Mouse (Mus musculus): ENCODE measurements around the gene P4ha2. TPM values are rescaled to one million over a fixed set of nuclear protein-coding genes. Genes with fewer than 3 reads are reported as not detected.
A peak's percentile ranks its signal among the peaks of the same experiment; 100 is the strongest.
"Not testable (repeated sequence)": the region's sequence is repeated elsewhere in the genome, so short reads cannot be mapped to it uniquely, and the experiment has no call there.

Gene P4ha2
- total RNA-seq, 2 experiments from 2014 or later: 19.9 to 21.2 TPM

DNA sequence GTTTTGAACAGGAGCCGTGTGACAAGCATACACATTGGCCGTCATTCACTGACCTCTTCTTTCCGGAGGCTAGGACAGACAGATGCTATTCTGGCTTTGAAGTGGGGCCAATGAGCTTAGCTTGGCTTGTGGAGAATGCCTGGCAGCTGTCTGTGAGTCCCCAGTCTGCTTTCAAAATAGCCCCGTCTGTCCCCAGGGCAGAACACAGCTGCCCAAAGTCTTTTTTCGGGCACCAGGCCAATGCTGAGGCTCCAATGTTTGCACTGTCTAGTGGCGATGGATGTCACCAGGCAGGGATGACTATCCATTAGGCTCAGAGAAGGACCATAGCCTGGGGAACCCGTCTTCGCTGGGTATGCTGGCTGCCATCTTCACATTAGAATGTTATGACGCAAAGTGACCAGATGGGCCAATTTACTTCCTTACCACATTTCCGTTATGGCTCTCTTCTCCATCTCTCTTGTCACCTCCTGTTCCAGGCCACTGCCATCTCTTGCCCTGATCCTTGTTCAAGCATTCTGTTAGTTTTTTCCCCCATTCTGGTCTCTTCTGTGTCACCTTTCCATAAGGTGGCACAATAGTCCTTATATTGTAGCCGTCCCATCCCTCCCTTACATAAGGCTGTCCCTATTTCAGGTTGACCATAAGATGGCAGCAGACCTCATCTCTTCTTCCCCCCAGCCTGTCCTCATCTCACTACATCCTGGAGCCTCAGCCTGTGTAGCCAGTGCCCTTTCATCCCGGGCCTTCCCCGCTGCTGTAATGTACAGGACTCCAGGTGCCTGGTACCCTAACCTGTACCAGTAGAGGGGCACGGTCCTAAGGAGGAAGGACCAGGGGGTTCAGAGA, 22.7 kb downstream of the P4ha2 start:
- DNase-seq: peak; percentile 84
- intact Hi-C loops (cut with DNase I; ENCODE audit: low total_unique reads): no loop called here

DNA sequence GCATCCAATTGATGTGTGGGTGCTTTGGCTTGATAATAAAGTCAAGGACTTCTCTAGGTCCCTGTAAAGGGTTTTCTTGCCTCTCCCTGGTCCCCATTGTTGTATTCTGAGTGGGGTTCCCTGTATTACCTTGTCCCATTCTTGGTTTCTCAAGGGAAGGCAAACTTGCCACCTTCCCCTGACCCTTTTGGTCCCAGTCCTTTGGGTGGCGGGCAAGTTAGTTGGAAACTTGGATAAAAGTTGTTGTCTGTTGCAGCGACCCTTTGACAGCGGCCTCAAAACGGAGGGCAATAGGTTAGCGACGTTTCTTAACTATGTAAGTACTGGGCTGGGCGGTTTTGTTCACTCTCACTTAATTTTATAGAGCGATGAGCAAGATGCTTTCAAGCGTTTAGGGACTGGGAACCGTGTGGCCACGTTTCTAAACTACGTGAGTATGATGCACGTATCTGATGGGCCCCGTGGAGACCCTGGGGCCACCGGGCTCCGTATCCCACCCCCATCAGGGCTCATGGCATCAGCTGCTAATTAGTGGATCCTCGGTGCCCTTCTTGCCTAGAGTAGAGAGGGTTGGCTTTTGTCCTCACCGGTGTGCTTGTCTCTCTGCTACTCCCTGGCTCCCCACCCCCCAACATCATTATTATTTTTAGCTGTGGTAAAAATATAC, 26.2 kb downstream of the P4ha2 start:
- intact Hi-C loops (cut with DNase I; ENCODE audit: low total_unique reads): no loop called here

DNA sequence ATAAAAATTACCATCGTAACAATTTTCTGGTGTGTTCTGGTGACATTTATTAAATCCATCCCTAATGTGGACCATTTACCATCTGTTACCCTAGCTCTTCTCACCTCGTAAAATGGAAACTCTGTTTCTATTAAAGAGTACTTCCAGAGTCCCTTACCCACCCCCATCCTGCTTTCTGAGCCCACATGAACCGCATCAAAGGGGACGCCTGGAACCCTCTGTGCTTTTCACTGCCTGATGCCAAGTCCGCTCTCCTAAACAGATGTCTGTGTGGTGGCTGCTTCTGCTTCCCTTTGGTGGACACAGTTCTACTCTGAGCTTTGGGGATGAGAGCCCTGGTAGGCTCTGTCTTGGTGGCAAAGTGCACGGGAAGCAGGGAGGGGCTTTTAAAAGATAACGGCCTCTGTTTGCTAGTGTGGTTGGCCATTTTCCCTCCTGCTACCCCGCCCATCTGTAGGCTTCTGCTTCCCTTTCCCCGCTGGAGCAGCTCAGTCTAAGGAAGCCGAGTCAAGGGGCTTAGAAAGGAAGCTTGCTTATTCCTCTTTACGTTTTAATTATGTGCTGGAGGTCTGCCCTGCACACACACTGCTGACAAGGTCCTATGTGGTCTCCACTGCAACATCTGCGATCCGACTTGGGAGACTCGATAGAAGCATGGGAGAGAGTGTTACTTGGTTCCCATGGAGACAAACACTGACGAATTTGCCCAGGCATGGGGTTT, 26.9 kb downstream of the P4ha2 start:
- intact Hi-C loops (cut with DNase I; ENCODE audit: low total_unique reads): no loop called here
- no peak for DNase-seq

More for the DNA sequence above, 26.2 kb downstream of the P4ha2 start:
- DNase-seq: no peak

DNA sequence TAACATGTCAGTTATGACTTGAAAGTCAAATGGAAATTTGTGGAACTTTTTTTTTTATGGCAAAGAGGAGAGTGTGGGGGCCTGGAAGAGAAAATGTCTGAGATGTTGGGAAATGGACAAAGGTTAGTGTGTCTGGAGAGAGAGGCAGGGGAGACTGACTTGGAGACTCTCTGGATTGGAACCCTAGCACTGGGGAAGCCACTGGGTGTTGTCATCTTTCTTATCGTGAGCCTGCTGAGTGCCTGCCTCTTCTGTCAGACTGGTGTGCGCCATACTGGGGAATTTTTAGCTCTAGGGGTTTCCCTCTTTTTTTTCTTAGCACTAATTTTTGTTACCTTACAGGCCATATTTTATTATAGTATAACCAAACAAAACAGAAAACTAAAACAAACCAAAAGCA, 27.5 kb downstream of the P4ha2 start:
- intact Hi-C loops (cut with DNase I; ENCODE audit: low total_unique reads): no loop called here
- DNase-seq: no peak

DNA sequence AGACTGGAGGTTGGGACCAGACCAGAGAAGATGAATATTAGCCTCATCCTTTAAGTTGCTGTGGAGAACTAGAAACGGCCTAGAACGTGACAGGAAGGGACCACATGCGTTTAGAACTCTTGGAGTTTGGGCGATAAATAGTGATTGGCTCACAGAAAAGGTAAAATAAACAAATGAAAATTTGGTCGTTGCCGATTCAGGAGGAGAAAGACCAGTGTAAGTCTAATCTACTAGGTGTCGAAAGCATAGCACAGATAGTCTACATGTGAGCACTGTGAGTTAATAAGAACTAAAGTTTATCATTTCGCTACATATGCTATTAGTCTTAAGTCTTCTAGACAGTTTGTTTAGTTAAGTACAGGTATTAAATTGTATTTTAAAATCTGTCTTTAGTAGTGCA, 30.1 kb downstream of the P4ha2 start:
- no peak for DNase-seq
- intact Hi-C loops (cut with DNase I; ENCODE audit: low total_unique reads): no loop called here

DNA sequence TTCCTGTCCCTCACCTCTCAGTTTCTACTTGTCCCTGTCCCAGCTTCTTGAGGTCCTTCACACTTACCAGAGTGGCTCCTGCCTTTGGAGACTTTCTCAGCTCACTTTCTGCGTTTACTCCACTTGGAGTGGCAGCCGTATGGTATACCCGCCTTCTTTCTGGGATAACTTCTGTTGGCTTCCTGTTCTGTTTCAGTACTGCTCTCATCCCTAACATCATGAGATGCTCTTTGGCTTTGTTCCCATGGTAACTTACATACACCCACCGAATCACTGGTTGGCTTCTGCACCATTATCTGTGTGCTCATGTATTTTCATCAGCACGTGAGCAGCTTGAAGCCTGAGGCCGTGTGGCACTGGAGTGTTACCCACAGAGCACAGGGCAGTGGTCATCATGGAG, 30.8 kb downstream of the P4ha2 start:
- no peak for DNase-seq
- intact Hi-C loops (cut with DNase I; ENCODE audit: low total_unique reads): no loop called here

DNA sequence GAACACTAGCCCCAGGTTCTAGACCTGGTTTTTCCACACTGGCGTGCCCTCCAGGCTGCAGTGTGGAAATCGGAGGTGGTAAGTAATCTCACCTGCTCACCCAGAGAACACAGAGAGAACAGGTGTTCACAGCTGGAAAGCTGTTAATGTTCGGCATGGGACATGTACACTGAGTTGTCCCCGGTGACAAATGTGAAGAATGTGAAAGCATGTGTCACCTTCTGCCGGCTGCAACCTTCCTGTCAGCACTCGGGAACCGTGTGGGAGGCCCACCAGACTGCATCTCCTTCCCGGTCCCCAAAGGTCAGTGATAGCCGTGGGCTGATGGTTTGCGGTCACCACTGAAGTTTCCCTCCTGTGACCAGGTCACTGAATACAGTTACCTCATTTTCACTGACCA, 32.4 kb downstream of the P4ha2 start:
- DNase-seq: no peak
- intact Hi-C loops (cut with DNase I; ENCODE audit: low total_unique reads): no loop called here

DNA sequence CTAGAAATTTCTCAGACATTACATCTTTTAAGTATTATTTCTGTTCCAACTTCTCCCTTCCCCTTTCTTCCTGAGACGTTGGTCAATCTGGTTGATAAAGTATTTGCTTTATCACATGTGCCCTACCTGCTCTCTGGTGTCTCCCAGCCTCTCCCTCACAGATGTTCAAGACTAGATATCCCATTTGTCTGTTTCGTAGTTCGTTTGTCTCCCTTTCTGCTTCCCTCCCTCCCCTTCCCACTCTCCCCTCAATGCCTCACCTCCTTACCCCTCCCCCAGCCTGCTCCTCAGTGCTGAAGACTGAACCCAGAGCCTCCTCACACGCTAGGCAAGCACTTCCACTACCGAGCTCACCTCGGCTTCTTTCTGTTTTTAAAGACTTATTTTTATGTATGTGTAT, 35.0 kb downstream of the P4ha2 start:
- DNase-seq: no peak
- intact Hi-C loops (cut with DNase I; ENCODE audit: low total_unique reads): no loop called here

DNA sequence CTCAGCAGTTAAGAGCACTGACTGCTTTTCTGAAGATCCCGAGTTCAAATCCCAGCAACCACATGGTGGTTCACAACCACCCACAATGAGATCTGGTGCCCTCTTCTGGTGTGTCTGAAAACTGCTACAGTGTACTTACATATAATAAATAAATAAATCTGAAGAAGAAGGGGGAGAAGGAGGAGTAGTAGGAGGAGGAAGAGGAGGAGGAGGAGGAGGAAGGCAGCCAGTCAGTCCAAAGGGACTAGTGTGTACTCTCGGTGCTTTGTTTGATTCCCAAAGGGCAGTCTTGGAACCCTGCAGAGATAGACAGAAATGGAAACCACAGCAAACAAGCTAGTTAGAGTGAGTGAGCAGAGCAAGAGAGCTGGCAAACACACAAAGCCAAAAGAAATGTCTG, 40.3 kb downstream of the P4ha2 start:
- intact Hi-C loops (cut with DNase I; ENCODE audit: low total_unique reads): not testable (repeated sequence)

DNA sequence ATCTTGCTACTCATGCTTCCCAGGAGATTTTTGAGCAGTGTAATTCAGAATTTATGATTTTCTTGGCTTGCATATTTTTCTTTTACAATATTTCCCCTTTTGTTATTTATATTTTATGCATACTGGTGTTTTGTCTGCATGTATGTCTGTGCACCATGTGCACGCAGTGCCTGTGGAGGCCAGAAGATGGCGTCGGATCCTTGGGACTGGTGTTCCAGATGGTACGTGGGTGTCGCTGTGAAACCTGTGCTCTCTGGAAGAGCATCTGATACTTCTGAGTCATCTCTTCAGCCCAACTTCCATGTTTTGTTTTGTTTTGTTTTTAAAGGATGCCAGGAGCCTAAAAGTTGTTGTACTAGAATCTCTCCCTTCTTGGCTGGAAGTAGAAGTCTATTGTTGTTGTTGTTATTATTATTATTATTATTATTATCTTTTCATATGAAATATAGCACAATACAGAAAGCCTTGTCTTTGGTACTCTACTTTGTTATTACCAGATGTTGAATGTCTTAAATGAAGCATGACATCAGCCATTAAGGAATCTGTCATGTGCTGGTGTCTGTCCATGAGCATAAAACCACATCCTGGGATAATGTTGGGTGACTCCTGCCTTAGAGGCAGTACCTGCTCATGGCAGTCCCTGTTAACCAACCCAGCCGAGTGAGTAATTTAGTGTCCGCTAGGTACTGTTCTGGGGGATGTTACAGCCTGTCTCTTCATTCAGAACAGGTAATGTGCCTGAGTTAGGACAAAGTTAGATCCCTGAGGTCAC, 41.5 kb downstream of the P4ha2 start:
- no peak for DNase-seq
- intact Hi-C loops (cut with DNase I; ENCODE audit: low total_unique reads): no loop called here

More for the DNA sequence above, 40.3 kb downstream of the P4ha2 start:
- peak; percentile 32 for DNase-seq

DNA sequence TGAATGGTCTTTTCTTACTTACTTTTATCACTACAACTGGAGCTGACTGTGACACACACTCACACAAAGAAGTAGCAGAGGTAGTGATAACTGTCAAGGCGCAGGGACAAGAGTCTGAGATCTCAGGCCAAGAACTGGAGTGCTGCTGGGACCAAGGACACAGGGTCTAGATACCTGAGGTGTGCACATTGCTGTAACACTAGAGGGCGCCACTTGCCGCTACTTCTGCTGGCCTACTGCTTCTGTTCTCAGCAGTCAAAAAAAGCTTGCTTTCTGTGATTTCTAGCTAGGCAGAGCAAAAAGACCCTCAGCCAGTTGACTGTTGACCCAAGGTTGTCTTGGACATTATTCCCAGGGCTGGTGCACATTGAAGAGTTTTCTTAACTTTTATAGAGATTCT, 45.0 kb downstream of the P4ha2 start:
- peak; percentile 74 for DNase-seq
- intact Hi-C loops (cut with DNase I; ENCODE audit: low total_unique reads): no loop called here

DNA sequence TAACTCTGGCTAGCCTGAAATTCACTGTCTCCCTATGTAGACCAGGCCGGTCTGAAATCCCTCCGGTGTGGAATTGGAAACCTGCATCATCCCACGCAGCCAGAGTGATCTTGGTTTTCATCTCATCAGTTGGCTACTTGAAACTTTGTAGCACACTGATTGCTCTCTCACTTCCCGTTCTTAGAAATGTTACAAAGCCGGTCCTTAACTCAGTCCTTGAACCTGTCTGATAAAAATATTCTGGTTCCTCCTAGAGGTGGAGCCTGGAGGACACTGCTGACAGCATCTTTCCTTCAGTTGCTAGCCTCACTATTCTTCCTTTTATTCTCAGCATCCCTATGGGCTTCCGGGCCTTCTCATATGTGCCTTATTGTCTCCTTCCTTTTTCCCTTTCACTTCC, 46.1 kb downstream of the P4ha2 start:
- intact Hi-C loops (cut with DNase I; ENCODE audit: low total_unique reads): no loop called here

DNA sequence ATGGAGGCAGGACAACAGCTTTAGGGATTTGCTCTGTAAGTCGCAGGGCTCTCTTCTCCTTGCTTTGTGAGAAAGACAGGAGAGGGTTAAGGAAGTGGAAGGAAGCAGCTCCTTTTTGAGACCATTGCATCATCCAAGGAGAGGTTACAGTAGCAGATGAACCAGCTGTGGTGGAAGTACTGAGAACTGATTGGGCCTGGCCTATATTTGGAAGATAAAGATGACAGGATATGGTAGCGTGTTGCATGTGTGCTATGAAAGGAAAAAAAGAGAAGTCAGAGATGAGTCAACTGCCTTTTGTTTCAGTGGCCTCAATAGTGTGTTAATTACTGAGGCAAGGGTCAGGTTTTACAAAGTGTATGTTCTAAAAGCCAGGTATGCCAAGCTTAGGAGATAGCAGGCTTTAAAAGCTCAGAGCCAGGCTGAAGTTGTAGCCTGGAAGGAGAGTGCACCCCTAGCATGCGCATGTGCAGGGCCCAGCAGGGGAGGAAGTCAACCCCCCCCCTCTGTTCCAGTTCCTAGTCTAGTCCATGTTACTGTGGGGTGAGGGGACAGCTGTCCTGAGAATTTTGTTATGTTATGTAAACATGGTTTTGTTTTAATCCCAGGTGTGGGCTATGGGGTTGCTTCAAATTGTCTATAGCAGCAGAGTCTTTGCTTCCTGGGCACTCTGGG, 50.0 kb downstream of the P4ha2 start:
- intact Hi-C loops (cut with DNase I; ENCODE audit: low total_unique reads): no loop called here
- no peak for DNase-seq

More for the DNA sequence above, 46.1 kb downstream of the P4ha2 start:
- DNase-seq: no peak

DNA sequence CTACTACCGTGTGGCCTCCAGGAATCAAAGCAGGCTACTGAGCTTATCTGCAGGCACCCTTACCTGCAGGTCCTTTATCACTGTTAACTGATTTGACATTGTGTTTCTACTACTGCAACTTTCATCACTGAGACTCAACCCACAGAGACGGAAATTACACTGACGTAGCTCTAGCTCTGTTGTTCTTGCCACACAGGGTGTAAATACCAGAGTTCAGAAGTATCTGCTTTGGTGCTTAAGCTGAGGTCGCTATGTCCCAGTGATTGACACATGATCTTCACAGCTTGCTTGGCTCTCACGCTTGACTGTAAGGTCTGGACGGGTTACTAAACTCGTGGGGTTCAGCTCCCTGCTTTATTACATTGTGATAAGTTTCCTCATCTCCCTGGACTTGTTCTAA, 51.2 kb downstream of the P4ha2 start:
- no peak for DNase-seq
- intact Hi-C loops (cut with DNase I; ENCODE audit: low total_unique reads): no loop called here

DNA sequence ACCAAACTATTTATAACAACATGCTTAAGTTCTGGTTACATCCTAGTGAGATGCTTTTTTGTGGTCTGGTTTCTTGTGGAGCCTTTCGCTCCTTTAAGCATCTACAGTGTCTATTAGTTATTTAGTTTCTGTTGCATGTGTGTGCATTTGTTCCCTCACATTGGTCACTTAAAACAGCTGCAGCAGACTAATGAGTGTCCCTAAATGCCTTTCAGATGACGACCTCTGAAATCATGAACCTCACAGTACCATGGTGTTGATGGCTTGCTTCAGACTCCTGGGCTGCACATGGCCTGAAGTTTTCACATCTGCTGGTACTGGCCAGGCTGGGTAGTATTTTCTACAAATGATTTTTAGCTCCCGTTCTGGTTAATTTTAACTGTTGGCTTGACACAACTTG, 53.1 kb downstream of the P4ha2 start:
- DNase-seq: no peak
- intact Hi-C loops (cut with DNase I; ENCODE audit: low total_unique reads): no loop called here

DNA sequence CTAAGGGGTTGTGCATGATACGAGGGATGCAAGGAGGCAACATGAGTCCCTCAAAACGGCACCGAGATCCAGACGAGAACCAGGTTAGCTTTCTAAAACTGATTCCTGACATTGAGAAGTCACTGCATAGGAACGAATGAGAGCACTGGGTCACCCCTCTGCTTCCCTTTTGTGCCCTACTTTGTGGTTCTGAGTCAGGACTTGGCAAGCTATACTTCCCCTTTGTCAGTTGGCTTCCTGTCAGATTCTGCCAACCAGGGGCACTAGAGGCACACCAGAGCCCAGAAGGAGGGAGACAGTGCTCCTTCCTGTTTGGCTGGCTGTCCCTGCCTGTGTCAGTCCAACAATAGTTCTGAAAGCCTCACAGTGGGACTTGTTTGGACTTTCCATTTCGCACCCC, 56.0 kb downstream of the P4ha2 start:
- DNase-seq: peak; percentile 15

DNA sequence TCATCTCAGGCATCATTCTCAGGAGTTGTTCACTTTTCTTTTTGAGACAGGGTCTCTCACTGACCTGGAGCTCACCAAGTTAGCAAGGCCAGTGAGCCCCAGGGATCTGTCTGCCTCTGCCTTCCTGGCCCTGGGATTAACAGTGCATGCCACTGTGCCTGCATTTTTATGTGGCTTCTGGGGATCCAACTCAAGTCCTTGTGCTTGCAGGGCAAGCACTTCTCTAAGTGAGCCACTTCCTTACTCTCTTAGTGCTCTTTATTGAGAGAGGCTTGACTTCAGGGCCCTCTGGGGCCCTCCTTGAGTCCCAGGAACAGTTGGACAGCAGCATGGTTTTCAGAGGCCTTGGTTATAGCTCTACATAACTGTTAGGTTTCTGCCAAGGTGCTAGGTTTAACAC, 56.6 kb downstream of the P4ha2 start:
- no peak for DNase-seq

More for the DNA sequence above, 56.0 kb downstream of the P4ha2 start:
- intact Hi-C loops (cut with DNase I; ENCODE audit: low total_unique reads): no loop called here

DNA sequence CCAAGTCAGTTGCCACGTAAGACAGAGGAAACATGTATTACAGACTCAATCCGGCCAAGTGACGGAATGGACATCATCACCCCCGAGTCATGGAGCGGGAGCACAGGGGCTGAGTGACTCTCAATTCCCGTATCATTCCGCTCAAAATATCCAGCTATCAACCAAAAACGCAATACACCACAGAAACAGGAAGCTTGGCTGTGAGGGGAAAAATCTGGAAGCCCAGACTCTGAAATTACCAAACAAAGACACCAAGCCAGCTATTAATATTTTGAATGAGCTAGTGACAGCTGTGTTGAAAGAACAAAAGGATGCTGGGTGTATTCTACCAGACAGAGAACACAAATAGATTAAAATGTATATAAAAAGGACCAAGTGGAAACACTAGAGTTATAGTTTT, 57.7 kb downstream of the P4ha2 start:
- DNase-seq: no peak
- intact Hi-C loops (cut with DNase I; ENCODE audit: low total_unique reads): no loop called here

More for the DNA sequence above, 56.6 kb downstream of the P4ha2 start:
- intact Hi-C loops (cut with DNase I; ENCODE audit: low total_unique reads): no loop called here

DNA sequence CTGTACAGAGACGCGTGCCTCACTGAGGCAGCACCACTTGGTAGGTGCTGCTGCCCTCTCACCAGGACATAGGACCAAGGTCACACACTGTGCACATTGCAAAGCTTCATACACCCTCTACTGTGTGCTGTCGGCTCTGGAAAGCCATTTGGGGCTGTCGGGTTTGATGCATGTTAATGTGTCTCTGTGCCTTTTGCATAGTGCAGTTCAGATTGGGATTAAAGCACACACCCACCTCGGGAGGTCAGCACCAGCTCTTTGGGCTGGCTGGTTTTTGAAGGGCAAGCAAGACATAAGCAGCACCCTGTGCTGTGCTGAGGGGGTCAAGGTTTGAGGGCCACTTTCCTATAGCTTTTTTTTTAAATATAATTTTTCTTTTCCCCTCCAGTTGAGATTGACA, 60.5 kb downstream of the P4ha2 start:
- DNase-seq: no peak
- intact Hi-C loops (cut with DNase I; ENCODE audit: low total_unique reads): no loop called here

All from gastrocnemius, postnatal 14 days (tissue).